Comparison of ENCODE assay signal across 16 mouse cellular contexts in genomic region chr3:4793141-4793540, GRCm38 (mm10).
"Had no signal": no experiment of that assay in that cellular context is flagged by ENCODE, and none has a peak within 500 bp of the region (broad histone marks: within the 10 kb centered on the region; RNA-seq: fewer than 3 reads in every experiment).

No protein-coding gene starts in this region.

- H3K27ac ChIP-seq: macrophage; midbrain, embryonic 13.5 days; midbrain, embryonic 15.5 days; neural tube, embryonic 12.5 days; stomach, embryonic 15.5 days; stomach, postnatal 0 days had no signal

- H3K4me2 ChIP-seq: lung, embryonic 14.5 days; midbrain, embryonic 11.5 days; midbrain, embryonic 13.5 days; midbrain, embryonic 15.5 days; neural tube, embryonic 12.5 days; stomach, embryonic 15.5 days had no signal

- H3K4me1 ChIP-seq: megakaryocyte, embryonic 14.5 days; stomach, embryonic 15.5 days had no signal

- ATAC-seq: midbrain, embryonic 13.5 days; midbrain, embryonic 15.5 days had no signal

- H3K9me3 ChIP-seq: megakaryocyte, embryonic 14.5 days; midbrain, embryonic 13.5 days; midbrain, embryonic 15.5 days; neural tube, embryonic 12.5 days; stomach, embryonic 15.5 days had no signal

- H3K4me3 ChIP-seq: megakaryocyte, embryonic 14.5 days; midbrain, embryonic 13.5 days; midbrain, embryonic 15.5 days; neural tube, embryonic 12.5 days; stomach, embryonic 15.5 days had no signal

- DNase-seq: lung, adult 18-20 months; lung, embryonic 14.5 days; lung, postnatal 14 days; lung, postnatal 36 days; right cerebral cortex, postnatal 14 days; thymus, adult 2 months; thymus, postnatal 25 days; thymus, postnatal 4 days had no signal

- H3K27me3 ChIP-seq: megakaryocyte, embryonic 14.5 days; midbrain, embryonic 13.5 days; midbrain, embryonic 15.5 days; neural tube, embryonic 12.5 days; stomach, embryonic 15.5 days had no signal

- H3K9ac ChIP-seq: lung, embryonic 14.5 days; midbrain, embryonic 13.5 days; midbrain, embryonic 15.5 days; neural tube, embryonic 12.5 days; stomach, embryonic 15.5 days had no signal

- H3K36me3 ChIP-seq: midbrain, embryonic 13.5 days; midbrain, embryonic 15.5 days; neural tube, embryonic 12.5 days; stomach, embryonic 15.5 days had no signal
